Mouse (Mus musculus): Measurements from ENCODE around the gene C2cd4c.

- TF ChIP-seq CTCF (IDR thresholded peaks at IDR 0.05; ENCODE audit: extremely low read depth, insufficient read depth, insufficient read length, insufficient replicate concordance) (no peak), POLR2A (IDR thresholded peaks at IDR 0.05; ENCODE audit: low read depth, low read length) (no peak)
Measured at GRCm38 (mm10) chr10:79579781-79580180, 34.0 kb downstream of the C2cd4c start.
